Comparison of ENCODE assay signal across 25 mouse cellular contexts in the genomic region with DNA sequence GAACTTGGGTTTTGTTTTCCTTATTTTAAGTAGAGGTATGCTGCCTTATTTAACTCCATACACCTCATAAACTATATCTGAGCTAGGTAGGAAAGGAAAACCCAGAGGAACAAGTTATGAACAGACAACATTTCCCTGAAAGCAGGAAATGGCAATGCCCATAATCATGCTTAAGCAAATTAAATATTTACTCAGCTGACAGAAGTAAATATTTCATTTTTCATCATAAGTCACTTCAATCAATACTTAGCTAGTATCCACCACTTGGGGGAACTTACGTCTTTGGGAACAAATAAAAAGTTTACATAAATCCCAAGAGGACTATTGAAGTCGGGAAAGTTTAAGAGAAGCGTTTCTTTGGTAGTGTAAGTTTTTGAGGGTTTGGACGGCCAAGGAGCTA. TPM values are rescaled to one million over a fixed set of nuclear protein-coding genes. Genes with fewer than 3 reads are reported as not detected.
DNase-seq lines count a peak whose midpoint lies in the region; ATAC-seq and TF ChIP-seq lines count a peak whose summit lies in the region.
"Had no signal": no experiment of that assay in that cellular context is flagged by ENCODE, and none has a peak within 500 bp of the region (broad histone marks: within the 10 kb centered on the region; RNA-seq: fewer than 3 reads in every experiment).

No protein-coding gene starts in this region.

- ATAC-seq in intestine, postnatal 0 days = no peak
- ATAC-seq in stomach, embryonic 15.5 days (ENCODE audit: insufficient read depth, low FRiP score, low read depth) = no peak; the same call in 1 of the 2 replicates
- ATAC-seq: forebrain, embryonic 14.5 days; forebrain, postnatal 0 days; Patski had no signal

- DNase-seq in liver, adult 2 months (ENCODE audit: extremely low read depth, low read depth, low spot score) = peak; percentile 65
- DNase-seq in liver = no peak
- DNase-seq in frontal cortex, adult 2 months (ENCODE audit: extremely low spot score in 1 of 2, low spot score in 1 of 2) = no peak
- DNase-seq in left cerebral cortex, postnatal 25 days (ENCODE audit: low spot score in 2 of 2) = no peak
- DNase-seq: adrenal gland, postnatal 10 days; adrenal gland, postnatal 36 days; B cell, adult 2 months; cerebellum, adult 18-20 months; cerebellum, adult 9-10 months; cerebellum, postnatal 14 days; forebrain, postnatal 0 days; gastrocnemius, postnatal 25 days; heart, adult 2 months; heart, postnatal 14 days; heart, postnatal 4 days had no signal

- peak overlapping the region; percentile 8; the same call in 1 of the 2 replicates for H3K27ac ChIP-seq in liver, adult 2 months (replicated peaks; ENCODE audit: insufficient read depth, low read depth, low read length)
- peak overlapping the region; percentile 65; the same call in 1 of the 2 replicates for H3K27ac ChIP-seq in intestine, postnatal 0 days (ENCODE audit: low read depth, low read length)
- peak overlapping the region; percentile 31; the same call in 1 of the 2 replicates for H3K27ac ChIP-seq in stomach, embryonic 15.5 days
- H3K27ac ChIP-seq: forebrain, embryonic 10.5 days; heart, adult 2 months; heart, embryonic 10.5 days; heart, embryonic 13.5 days; hindbrain, embryonic 15.5 days had no signal

- 27% methylated on average over 4 of the region's 4 CpGs for WGBS in liver, adult 2 months
- 60% methylated on average over 4 of the region's 4 CpGs for WGBS in intestine, postnatal 0 days
- WGBS in stomach, embryonic 15.5 days = 75% methylated on average over 4 of the region's 4 CpGs

- no peak overlapping the region for H3K4me3 ChIP-seq in liver, adult 2 months (ENCODE audit: insufficient read depth, low read depth, low read length)
- no peak overlapping the region for H3K4me3 ChIP-seq in intestine, postnatal 0 days (ENCODE audit: low read depth, low read length)
- H3K4me3 ChIP-seq in stomach, embryonic 15.5 days (replicated peaks) = no peak overlapping the region
- H3K4me3 ChIP-seq: forebrain, embryonic 10.5 days; heart, adult 2 months; heart, embryonic 10.5 days; heart, embryonic 13.5 days; hindbrain, embryonic 15.5 days had no signal

- H3K27me3 ChIP-seq in liver, adult 2 months (ENCODE audit: control insufficient read depth, insufficient read depth, low read length) = no peaks in the 10 kb centered on the region
- H3K27me3 ChIP-seq in intestine, postnatal 0 days (replicated peaks; ENCODE audit: control insufficient read depth, insufficient read depth, low read length) = no peaks in the 10 kb centered on the region
- H3K27me3 ChIP-seq in stomach, embryonic 15.5 days (replicated peaks) = no peaks in the 10 kb centered on the region
- H3K27me3 ChIP-seq: CH12.LX; heart, embryonic 13.5 days; hindbrain, embryonic 15.5 days; Patski had no signal

- H3K9ac ChIP-seq in liver, adult 2 months (ENCODE audit: low read depth, low read length) = no peak overlapping the region
- no peak overlapping the region for H3K9ac ChIP-seq in intestine, postnatal 0 days (ENCODE audit: low read depth, low read length)
- no peak overlapping the region for H3K9ac ChIP-seq in stomach, embryonic 15.5 days
- H3K9ac ChIP-seq: forebrain, postnatal 0 days; heart, embryonic 13.5 days; hindbrain, embryonic 15.5 days had no signal

- H3K79me2 ChIP-seq in liver, adult 2 months (ENCODE audit: control insufficient read depth, insufficient read depth, low read length) = peaks cover 3% of the 10 kb centered on the region; the same call in 1 of the 2 replicates

- no peak for TF ChIP-seq POLR2A in liver, adult 2 months (IDR thresholded peaks at IDR 0.05; ENCODE audit: extremely low read depth, insufficient read depth, low read length)

- intact Hi-C loops in left cerebral cortex, postnatal 25 days (cut with DNase I) = loop anchor here (10.0 kb wide), 1 partner anchor 1869 kb away; no protein-coding TSS in a partner anchor

- H3K4me1 ChIP-seq in liver, adult 2 months (ENCODE audit: control insufficient read depth, insufficient read depth, low read length) = peaks cover 14% of the 10 kb centered on the region
- no peaks in the 10 kb centered on the region for H3K4me1 ChIP-seq in intestine, postnatal 0 days (replicated peaks; ENCODE audit: control insufficient read depth, insufficient read depth, low read length)
- no peaks in the 10 kb centered on the region for H3K4me1 ChIP-seq in stomach, embryonic 15.5 days
- H3K4me1 ChIP-seq: forebrain, embryonic 10.5 days; heart, embryonic 10.5 days; heart, embryonic 13.5 days; hindbrain, embryonic 15.5 days had no signal

- no peaks in the 10 kb centered on the region for H3K36me3 ChIP-seq in liver, adult 2 months (ENCODE audit: control insufficient read depth, insufficient read depth, low read length)
- no peaks in the 10 kb centered on the region for H3K36me3 ChIP-seq in intestine, postnatal 0 days (ENCODE audit: control insufficient read depth, insufficient read depth)
- no peaks in the 10 kb centered on the region for H3K36me3 ChIP-seq in stomach, embryonic 15.5 days
- H3K36me3 ChIP-seq: forebrain, embryonic 10.5 days; G1E; heart, embryonic 10.5 days; heart, embryonic 13.5 days; hindbrain, embryonic 15.5 days had no signal

- no peak for TF ChIP-seq CTCF in liver, adult 2 months (IDR thresholded peaks at IDR 0.05; ENCODE audit: low read depth, low read length)
- TF ChIP-seq CTCF in intestine, postnatal 0 days (IDR thresholded peaks at IDR 0.05; ENCODE audit: low read depth) = no peak

- H3K4me2 ChIP-seq in intestine, postnatal 0 days (replicated peaks; ENCODE audit: low read depth) = no peak overlapping the region
- H3K4me2 ChIP-seq in stomach, embryonic 15.5 days = peak overlapping the region; percentile 24; the same call in 1 of the 2 replicates
- H3K4me2 ChIP-seq: heart, embryonic 13.5 days; hindbrain, embryonic 15.5 days had no signal

- no peaks in the 10 kb centered on the region for H3K9me3 ChIP-seq in intestine, postnatal 0 days (ENCODE audit: control insufficient read depth)
- H3K9me3 ChIP-seq in stomach, embryonic 15.5 days = no peaks in the 10 kb centered on the region
- H3K9me3 ChIP-seq: forebrain, embryonic 10.5 days; G1E; heart, embryonic 10.5 days; heart, embryonic 13.5 days; hindbrain, embryonic 15.5 days had no signal

RNA-seq across cellular contexts. Expression of a gene that starts 50.9 kb away (rescaled TPM):
- total RNA-seq in liver, adult 2 months (2014; rRNA removed) = 122 and 173 TPM in 2 replicates
- 125 and 136 TPM in 2 replicates for polyA plus RNA-seq in liver, adult 2 months (2012; rRNA removed)
- 12.9 and 19.6 TPM in 2 replicates for polyA plus RNA-seq in intestine, postnatal 0 days (2015; fragmentation: Nextera tagmentation; extraction: Ambion mirVana)
- 15.8 and 17.3 TPM in 2 replicates for polyA plus RNA-seq in stomach, embryonic 15.5 days (2015; fragmentation: Nextera tagmentation; extraction: Ambion mirVana)
- polyA plus RNA-seq in frontal cortex, adult 2 months (2012; rRNA removed) = 36.7 and 39.4 TPM in 2 replicates
- total RNA-seq in left cerebral cortex, postnatal 25 days (2021) = 10 to 100 TPM; 41.7 to 43.8 TPM

Comparison
In these comparisons a context has a peak if more than half of its experiments do, and no peak if none do; other contexts are left out.
1. H3K27ac ChIP-seq: peak in every context shown above with its lines; median percentile 65 in intestine, postnatal 0 days; 31 in stomach, embryonic 15.5 days; 8 in liver, adult 2 months.